Mouse (Mus musculus): Measurements from ENCODE around the gene Il17re.

Il17re gene

GRCm38 (mm10) chr6:113492101-113492864, 34.0 kb downstream of the Il17re start:
- no peak for DNase-seq

- no peak for DNase-seq
These were observed 36.0 kb downstream of the Il17re start for GRCm38 (mm10) chr6:113494258-113494788.

- DNase-seq: no peak
These were observed 36.9 kb downstream of the Il17re start for GRCm38 (mm10) chr6:113495071-113495675.

GRCm38 (mm10) chr6:113499346-113499745, 41.1 kb downstream of the Il17re start:
- DNase-seq: no peak

- peak; percentile 87 for DNase-seq
These were observed 43.3 kb downstream of the Il17re start, which contains the start of gene Prrt3 for GRCm38 (mm10) chr6:113501388-113502084. Prrt3 (minus strand) TSS chr6:113501931.

GRCm38 (mm10) chr6:113502801-113503200, 44.5 kb downstream of the Il17re start:
- DNase-seq: no peak

GRCm38 (mm10) chr6:113505689-113506088, 47.4 kb downstream of the Il17re start:
- no peak for DNase-seq

- no peak for DNase-seq
These were observed 48.8 kb downstream of the Il17re start for GRCm38 (mm10) chr6:113507130-113507529.

- DNase-seq: peak; percentile 57
These were observed 50.1 kb downstream of the Il17re start for GRCm38 (mm10) chr6:113508272-113508946.

GRCm38 (mm10) chr6:113508947-113509280, 50.6 kb downstream of the Il17re start:
- DNase-seq: peak; percentile 89

- no peak for DNase-seq
These were observed 55.7 kb downstream of the Il17re start for GRCm38 (mm10) chr6:113513944-113514343.

GRCm38 (mm10) chr6:113514600-113514999, 56.3 kb downstream of the Il17re start:
- DNase-seq: no peak

GRCm38 (mm10) chr6:113517434-113518080, 59.3 kb downstream of the Il17re start:
- no peak for DNase-seq
